Mouse (Mus musculus) ES-Bruce4 (cell line): Measurements from ENCODE around the gene Apoc1. TPM values are rescaled to one million over a fixed set of nuclear protein-coding genes. Genes with fewer than 3 reads are reported as not detected.

Source experiments
- H3K27ac ChIP-seq: 2 replicates; pipeline ENCODE4 v1.5.1; 2012; ENCODE audit warnings: low read length, inconsistent platforms; ENCODE audit not compliant: insufficient read depth
- H3K27me3 ChIP-seq: 2 replicates; pipeline ENCODE4 v1.6.1; 2012; ENCODE audit warnings: mild to moderate bottlenecking, low read length, inconsistent platforms; ENCODE audit not compliant: control insufficient read depth, poor library complexity, insufficient read depth, severe bottlenecking
- H3K36me3 ChIP-seq: 2 replicates; pipeline ENCODE4 v1.6.1; 2012; ENCODE audit warnings: inconsistent platforms, mild to moderate bottlenecking, low read length, moderate library complexity; ENCODE audit not compliant: control insufficient read depth, poor library complexity, insufficient read depth, severe bottlenecking
- H3K4me1 ChIP-seq: one replicate; pipeline ENCODE4 v1.8.1; 2011; ENCODE audit warnings: low read length; ENCODE audit not compliant: control insufficient read depth, insufficient read depth
- H3K4me3 ChIP-seq: 2 replicates; pipeline ENCODE4 v1.5.1; 2011; ENCODE audit warnings: low read depth, mild to moderate bottlenecking, low read length
- H3K9ac ChIP-seq: 2 replicates; pipeline ENCODE4 v1.6.1; 2012; ENCODE audit warnings: low read depth, mild to moderate bottlenecking, inconsistent platforms; ENCODE audit not compliant: poor library complexity, severe bottlenecking
- H3K9me3 ChIP-seq: replicated peaks from 2 replicates; pipeline ENCODE4 v1.6.1; 2012; ENCODE audit warnings: mild to moderate bottlenecking, low read length, inconsistent platforms; ENCODE audit not compliant: control insufficient read depth, poor library complexity, insufficient read depth, severe bottlenecking
- CTCF ChIP-seq: IDR thresholded peaks from one replicate; pipeline ENCODE4 v1.8.1; 2011; ENCODE audit warnings: low read depth, low read length
- EP300 ChIP-seq: IDR thresholded peaks from 2 replicates; pipeline ENCODE4 v1.6.1; 2011; ENCODE audit warnings: low read depth, low read length; ENCODE audit not compliant: insufficient read depth
- POLR2A ChIP-seq: IDR thresholded peaks from one replicate; pipeline ENCODE4 v1.8.1; 2011; ENCODE audit warnings: low read length; ENCODE audit not compliant: insufficient read depth
- polyA plus RNA-seq: library from polyadenylated mRNA; stranded (reverse); fragments of >200 nt; gene quantifications from 2 replicates; pipeline ENCODE4 v1.2.4, GENCODE M21; 2011; ENCODE audit warnings: low read depth; ENCODE audit not compliant: missing spikeins, insufficient read depth, insufficient read length

The Apoc1 gene
- 93.2 and 95.8 TPM in 2 replicates for polyA plus RNA-seq

DNA sequence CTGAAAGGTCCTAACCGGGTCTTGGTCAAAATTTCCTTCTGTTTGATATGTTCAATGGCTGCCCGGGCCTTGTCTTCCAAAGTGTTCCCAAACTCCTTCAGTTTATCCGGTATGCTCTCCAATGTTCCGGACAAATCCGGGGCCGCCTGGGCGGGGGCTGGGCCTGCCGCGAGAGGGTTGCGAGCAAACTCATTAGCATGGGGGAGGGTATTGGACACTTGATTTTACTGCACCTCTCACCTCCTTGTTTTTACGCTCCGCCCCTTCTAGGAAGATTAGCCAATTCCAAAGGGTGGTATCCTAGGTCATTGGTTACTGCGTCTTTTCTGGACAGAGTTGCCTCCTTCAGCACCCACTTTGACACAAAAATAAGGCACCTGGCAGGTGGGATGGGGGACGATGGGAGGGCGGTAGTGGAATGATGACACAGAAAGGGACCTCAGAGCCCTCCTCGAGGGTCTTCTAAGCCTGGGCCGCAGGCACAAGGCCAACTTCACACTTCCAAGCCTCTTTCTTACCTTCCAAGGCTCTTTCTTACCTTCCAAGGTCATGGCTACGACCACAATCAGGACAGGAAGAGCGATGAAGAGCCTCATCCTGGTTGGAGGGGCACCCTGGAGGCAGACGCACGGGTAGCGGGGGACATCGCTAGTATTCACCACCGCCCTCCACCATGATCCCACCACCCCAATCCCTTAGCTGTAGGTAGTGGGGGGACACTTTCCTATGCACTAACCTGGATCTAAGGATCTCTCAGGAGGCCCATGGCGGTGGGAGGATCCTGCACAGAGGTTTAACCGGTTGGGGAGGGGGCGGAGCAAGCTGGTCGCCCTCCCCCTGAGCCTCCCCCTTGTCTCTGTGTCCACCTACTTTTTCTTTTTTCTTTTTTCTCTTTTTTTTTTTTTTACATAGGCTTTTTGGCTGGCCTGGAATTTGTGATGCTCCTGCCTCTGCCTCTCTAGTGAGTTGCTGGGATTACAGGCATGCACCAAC is at the start of gene Apoc1:
Apoc1 (minus strand) TSS at position 788 of the 993 bp plus-strand sequence.
- peak within 1 kb of the TSS; percentile 88 for H3K4me3 ChIP-seq
- peak within 1 kb of the TSS; percentile 94 for H3K27ac ChIP-seq
- peaks cover 6% of the 10 kb centered on the region for H3K4me1 ChIP-seq
- no peak for TF ChIP-seq CTCF
- TF ChIP-seq EP300: peak; percentile 66; the same call in 1 of the 2 replicates
- peak; percentile 47 for TF ChIP-seq POLR2A
- no peaks in the 10 kb centered on the region for H3K9me3 ChIP-seq
- H3K27me3 ChIP-seq: no peaks in the 10 kb centered on the region
- peaks cover 13% of the 10 kb centered on the region for H3K36me3 ChIP-seq
- H3K9ac ChIP-seq: peak within 1 kb of the TSS; percentile 70

DNA sequence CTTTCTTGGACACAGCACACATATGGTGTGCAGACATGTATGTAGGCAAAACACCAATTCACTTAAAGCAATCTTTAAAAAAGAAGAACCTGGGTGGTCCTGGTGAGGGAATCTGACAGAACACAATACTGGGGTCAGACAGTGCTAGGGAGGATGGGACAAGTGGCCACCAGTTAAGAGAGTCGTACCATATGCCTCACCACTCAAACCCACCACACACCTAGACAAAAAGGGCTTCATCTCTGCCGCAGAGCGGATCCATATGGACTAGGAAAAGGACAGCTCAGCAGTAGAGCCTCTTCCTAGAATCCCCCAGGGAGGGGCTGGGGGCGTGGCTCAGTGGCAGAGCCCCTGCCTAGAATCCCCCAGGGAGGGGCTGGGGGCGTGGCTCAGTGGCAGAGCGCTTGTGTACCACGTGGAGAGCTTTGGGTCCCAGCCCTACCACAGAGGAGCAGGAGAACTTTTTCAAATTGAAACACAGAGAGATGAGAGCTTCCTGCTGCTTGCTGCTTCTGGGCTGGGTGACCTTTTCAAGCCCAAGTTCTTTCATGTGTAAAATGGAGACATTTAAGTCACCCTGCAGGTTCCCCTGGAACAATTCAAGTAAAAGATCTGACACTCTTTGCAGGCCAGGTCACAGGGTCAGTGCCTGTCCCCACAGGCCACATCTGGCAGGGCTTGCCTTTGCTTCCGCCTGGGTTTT is 49.0 kb upstream of the Apoc1 start:
- Histone ChIP-seq H3K27me3 (no peaks in the 10 kb centered on the region), H3K9ac (no peak overlapping the region), H3K4me1 (peaks cover 18% of the 10 kb centered on the region), H3K27ac (peak overlapping the region; percentile 98), H3K4me3 (peak overlapping the region; percentile 48; the same call in 1 of the 2 replicates), H3K9me3 (no peaks in the 10 kb centered on the region), H3K36me3 (peaks cover 38% of the 10 kb centered on the region)
- TF ChIP-seq EP300 (peak; percentile 99), POLR2A (no peak), CTCF (no peak)

DNA sequence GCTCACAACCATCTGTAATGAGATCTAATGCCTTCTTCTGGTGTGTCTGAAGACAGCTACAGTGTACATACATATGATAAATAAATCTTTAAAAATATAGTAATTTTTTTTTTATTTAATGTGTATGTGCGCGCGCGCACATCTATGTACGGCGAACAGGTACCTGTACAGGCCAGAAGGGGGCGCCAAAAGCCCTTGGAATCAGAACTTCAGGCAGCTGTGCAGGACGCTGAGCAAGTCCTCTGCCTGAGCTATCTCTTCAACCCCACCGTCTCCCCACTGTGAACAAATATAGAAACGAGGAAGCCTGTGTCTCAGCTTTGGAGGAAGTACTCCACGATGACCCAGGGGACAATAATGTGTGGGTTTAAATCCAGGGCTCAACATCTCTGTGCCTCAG is 47.8 kb upstream of the Apoc1 start:
- Histone ChIP-seq H3K27ac (no peak overlapping the region), H3K4me1 (peaks cover 14% of the 10 kb centered on the region), H3K9me3 (0 out of 2 replicates have a peak, but pooled peaks cover 4% of the 10 kb centered on the region), H3K36me3 (peaks cover 41% of the 10 kb centered on the region), H3K9ac (no peak overlapping the region), H3K4me3 (no peak overlapping the region), H3K27me3 (no peaks in the 10 kb centered on the region)
- TF ChIP-seq EP300 (no peak), CTCF (peak; percentile 47)

DNA sequence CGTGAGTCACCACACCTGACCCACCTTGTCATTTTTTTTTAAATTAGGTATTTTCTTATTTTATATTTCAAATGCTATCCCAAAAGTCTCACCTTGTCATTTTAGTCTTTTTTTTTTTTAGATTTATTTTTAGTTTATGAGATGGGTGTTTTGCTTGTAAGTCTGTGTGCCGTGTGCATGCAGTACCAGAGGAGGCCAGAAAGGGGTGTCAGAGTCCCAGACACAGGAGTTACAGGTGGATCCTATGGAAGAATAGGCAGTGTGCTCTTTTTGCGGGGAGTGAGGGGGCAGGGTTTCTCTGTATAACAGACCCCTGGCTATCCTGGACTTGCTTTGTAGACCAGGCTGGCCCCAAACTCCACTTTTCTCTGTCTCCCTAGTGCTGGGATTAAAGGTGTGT is 46.3 kb upstream of the Apoc1 start:
- Histone ChIP-seq H3K4me1 (peaks cover 7% of the 10 kb centered on the region), H3K36me3 (peaks cover 40% of the 10 kb centered on the region), H3K27me3 (no peaks in the 10 kb centered on the region), H3K9ac (no peak overlapping the region), H3K9me3 (0 out of 2 replicates have a peak, but pooled peaks cover 4% of the 10 kb centered on the region), H3K4me3 (no peak overlapping the region), H3K27ac (no peak overlapping the region)
- TF ChIP-seq CTCF (peak; percentile 37), POLR2A (no peak), EP300 (no peak)

DNA sequence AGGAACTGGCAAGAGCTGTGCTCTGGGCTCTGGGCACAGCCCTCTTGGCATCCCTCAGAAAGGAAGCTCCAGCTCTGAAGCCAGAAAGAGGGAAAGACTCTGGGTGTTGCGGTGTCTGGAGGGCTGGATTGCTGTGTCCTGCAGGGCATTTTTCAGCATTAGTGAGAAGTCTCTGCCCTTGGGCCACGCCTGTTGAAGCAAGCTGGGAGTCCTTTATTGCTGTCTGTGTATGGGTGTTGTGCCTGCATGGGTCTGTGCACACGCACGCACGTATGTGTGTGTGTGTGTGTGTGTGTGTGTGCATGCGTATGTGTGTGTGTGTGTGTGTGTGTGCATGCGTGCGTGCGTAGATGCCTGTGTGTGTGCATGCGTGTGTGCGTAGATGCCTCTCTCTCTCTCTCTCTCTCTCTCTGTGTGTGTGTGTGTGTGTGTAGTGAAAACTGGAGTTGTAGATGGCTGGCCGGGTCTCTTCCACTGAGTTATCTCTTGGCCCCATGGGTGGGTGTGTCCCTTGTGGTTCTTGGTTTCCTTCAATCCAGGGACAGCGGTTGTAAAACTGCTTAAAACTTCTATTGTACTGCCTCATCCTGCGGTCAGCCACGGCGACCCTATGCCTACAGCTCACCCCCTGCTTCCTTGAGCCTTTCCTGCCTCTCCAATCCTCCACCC is 44.1 kb upstream of the Apoc1 start:
- H3K9ac ChIP-seq: no peak overlapping the region
- peaks cover 50% of the 10 kb centered on the region for H3K36me3 ChIP-seq
- TF ChIP-seq EP300: no peak
- no peak for TF ChIP-seq CTCF
- no peak for TF ChIP-seq POLR2A
- no peak overlapping the region for H3K4me3 ChIP-seq
- peaks cover 2% of the 10 kb centered on the region for H3K4me1 ChIP-seq
- H3K27ac ChIP-seq: no peak overlapping the region
- H3K9me3 ChIP-seq: 0 out of 2 replicates have a peak, but pooled peaks cover 4% of the 10 kb centered on the region
- no peaks in the 10 kb centered on the region for H3K27me3 ChIP-seq
